Mouse (Mus musculus) megakaryocyte-erythroid progenitor cell, adult 5-6 weeks (primary cell): ENCODE measurements around the gene Taf10. TPM values are rescaled to one million over a fixed set of nuclear protein-coding genes. Genes with fewer than 3 reads are reported as not detected.
A peak's percentile ranks its signal among the peaks of the same experiment; 100 is the strongest.

Experiments used
- ATAC-seq: replicated peaks from 2 replicates; pipeline ENCODE4 v1.8.0; 2016; ENCODE audit warnings: mild to moderate bottlenecking, inconsistent platforms; ENCODE audit not compliant: severe bottlenecking, poor library complexity, low FRiP score, low TSS enrichment
- total RNA-seq, 2 experiments: library from RNA; stranded (forward) in 1 of 2; stranded (reverse) in 1 of 2; fragments of 200-1000, 215-1000 nt in 1 of 2; fragments of >200 nt in 1 of 2; fragmentation: Nextera tagmentation in 1 of 2; gene quantifications; 2 replicates each; pipeline ENCODE4 v1.2.3; 2014 to 2017

Gene Taf10
- total RNA-seq, 2 experiments from 2014 or later: 219 to 378 TPM

DNA sequence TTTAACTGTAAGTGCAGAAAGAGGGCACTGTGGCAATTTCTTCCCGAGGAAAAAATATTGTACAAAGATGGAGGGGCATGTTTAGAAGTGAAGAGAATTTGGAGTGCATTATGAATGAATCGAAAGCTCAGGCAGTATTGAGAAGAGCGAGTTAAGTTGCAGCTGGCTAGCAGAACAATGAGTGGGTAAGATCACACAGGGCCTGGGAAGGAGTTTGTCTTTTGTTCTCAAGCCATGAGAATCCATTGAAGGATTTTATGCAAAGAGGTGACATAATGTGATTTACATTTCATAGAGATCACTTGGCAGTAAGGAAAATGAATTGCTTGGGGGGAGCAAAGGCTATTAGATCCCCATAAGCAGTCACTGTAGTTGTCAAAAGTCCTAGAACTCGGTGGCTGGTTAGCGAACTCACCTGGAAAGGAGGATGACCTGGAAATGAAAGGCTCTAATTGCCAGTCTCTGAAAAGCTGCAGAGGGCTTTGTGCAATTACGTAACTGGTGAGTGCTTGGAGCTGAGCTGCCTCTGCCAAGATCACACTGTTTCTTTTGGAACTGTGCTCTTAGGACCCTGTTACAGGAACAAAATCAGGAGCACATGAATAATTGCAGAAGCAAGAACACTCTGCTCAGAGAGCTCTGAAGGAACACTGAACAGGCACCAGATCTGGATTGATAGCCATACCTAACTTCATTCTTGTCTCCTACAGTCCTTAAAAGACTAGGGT is 15.3 kb downstream of the Taf10 start:
- ATAC-seq: no peak

DNA sequence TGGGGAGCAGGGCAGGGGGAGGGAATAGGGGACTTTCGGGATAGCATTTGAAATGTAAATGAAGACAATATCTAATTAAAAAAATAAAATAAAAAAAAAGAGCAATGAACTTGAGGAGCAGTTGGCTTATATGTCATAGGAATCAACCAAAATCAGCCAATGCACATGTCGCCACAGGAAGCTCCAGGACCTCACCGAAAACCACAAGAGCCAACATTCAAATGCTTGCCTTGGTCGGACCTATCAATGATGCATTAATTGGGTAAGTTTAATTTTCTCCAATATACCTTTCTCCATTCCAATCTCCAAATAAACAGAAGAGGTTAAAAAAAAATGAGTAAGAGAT is 17.2 kb downstream of the Taf10 start:
- no peak for ATAC-seq

DNA sequence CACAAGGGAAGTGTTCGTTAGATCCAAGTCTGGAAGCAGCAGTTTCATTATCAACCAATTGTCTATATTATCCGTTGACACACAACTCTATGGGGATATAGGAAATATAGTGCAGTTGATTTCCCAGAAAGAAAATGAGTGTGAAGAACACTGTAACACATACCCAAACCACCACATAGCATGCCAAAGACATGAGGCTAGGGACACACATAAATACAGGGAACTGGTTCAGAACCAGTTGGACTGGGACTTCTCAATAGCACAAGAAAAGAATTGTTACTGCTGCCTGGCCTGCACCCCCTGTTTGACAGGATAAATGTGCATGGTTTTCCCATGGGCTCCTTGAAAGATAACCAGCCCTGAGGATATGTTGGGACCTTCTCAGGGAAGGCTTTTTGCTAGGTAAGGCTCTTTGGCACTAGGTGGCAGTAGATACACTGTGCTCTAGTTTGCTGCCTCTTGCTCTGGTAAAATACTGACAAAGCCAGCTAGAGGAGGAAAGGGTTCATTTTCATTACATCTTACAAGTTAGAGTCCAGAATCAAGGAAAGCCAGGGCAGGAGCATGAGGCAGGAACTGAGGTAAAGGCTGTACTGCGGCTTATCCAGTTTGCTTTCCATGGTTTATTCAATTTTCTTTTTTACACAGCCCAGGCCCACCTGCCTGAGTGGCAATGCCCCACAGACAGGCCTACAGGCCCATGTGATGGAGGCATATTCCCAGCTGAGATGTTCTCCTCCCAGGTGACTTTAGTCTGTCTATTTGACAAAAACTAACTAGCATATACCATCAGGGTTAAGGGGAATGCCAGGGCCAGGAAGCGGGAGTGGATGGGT is 17.8 kb downstream of the Taf10 start:
- peak; percentile 93 for ATAC-seq

DNA sequence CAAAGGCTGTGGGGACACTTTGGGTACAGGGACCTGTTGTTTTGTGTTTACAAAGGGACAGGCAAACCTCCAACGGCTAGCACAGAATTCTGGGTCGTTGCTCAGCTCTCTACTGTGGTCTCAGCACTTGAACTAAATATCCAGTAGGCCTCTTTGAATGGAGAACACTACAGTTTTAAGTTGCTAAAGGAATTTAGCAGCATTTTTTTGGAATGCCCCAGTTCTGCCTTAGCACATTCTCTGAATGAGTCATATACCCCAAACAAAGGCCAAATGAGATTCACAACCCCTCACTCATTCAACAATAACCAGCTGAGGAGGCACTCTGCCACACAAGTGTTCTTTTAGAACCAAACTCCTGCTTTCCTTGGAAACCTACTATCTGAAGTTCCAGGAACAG is 22.2 kb downstream of the Taf10 start:
- ATAC-seq: no peak

DNA sequence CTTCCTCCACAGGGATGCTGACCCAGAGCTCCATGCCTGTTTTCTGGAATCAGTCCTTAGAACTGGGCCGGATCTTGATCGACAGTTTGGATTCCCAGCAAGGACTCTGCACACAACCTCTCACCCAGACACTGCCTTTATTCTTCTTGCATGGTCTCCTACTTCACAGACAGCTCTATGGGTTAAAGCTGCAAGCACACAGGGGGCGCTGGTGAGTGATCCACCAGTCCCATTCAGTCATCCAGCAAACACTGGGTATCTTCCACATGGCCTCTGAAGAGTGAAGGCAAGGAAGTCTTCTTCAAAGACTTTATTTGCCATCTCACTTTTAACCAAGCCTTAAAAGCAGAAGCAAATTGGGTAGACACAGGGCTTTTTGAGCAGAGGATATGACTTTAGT is 28.8 kb downstream of the Taf10 start:
- ATAC-seq: no peak

DNA sequence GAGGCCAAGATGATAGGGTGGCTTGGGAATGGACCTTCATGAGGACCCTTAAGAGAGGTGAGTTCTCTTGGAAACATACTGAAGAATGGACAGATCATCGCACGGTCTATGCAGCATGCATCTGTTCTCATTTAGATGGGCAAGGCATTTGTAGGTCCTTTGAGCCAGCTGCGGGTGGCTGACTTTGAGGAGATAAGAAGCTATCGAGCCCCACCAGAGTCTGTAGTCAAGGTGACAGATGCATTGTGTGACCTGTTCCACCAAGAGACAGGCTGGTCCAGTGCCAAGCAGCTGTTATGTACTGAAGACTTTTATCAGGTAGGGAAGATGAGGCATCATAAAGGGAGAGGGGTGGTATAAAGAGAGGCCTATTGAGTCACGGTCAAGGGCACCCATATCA is 35.4 kb downstream of the Taf10 start:
- peak; percentile 97 for ATAC-seq

DNA sequence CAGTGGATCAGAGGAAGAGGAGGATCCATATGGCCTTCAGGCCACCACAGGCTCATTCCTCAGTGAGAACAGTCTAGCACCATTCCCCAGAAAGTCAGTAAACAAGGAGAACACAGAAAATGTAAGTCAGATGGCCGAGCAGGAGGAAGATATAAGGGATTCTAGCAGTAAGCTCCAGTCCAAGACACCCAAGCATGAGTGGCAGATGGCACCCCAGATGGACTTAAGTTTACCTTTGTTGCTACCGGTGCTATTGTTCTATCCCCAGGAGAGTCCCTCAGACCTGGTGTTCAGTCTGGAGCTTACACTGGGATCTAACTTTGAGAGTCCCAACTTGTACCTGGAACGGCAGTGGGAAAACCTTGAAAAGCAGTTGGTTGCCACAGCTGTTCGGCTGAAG is 40.3 kb downstream of the Taf10 start:
- no peak for ATAC-seq

DNA sequence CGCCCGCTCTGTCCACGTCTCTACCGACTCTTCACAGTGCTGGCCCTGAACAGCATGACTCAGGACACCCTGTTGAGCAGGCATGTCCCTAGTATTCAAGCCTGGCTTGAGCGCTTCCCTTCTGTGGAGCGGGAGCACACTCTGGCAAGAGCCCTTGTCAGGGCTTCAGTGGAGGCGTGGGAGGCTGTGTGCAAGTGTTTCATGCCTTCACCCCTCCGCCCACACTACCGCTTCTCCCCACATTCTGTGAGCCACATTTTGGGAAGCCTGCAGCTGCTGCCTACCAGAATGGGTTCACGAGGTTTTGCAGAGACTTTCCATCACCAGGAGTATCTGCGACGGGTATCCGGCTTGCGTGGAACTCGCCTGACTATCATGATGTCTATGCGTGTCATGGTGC is 41.0 kb downstream of the Taf10 start:
- ATAC-seq: no peak

DNA sequence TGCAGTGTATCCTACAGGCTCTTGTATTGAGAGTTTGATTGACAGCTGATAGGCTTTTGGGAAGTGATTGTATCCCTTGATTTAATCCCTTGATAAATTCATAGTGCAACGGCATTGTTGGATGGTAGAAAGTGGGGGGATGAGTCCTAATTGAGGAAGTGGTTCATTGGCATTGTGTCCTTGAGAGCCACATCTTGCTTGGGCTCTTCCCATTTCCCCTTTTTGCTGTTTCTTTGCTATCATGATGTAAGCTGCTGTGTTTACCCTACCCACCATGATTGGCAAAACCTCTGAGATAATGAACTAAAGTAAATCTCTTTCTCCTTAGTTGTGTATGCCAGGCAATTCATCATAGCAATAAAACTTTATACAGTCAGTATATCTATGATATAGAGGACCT is 53.3 kb downstream of the Taf10 start:
- no peak for ATAC-seq

Other genes starting within 250 kb of the Taf10 start
- 17.5 and 17.6 TPM in 2 replicates for gene Smpd1, start 190.0 kb downstream of the Taf10 start, total RNA-seq (2014; fragmentation: Nextera tagmentation)
- 17.1 and 20.1 TPM in 2 replicates for gene Smpd1, start 190.0 kb downstream of the Taf10 start, total RNA-seq (2017)
- not detected in 2 replicates for gene Apbb1, start 162.7 kb downstream of the Taf10 start, total RNA-seq (2014; fragmentation: Nextera tagmentation)
- 0.56 TPM in 1 of 2 replicates, not detected in the other for gene Apbb1, start 162.7 kb downstream of the Taf10 start, total RNA-seq (2017)
- not detected in 2 replicates for gene Hpx, start 144.2 kb downstream of the Taf10 start, total RNA-seq (2014; fragmentation: Nextera tagmentation)
- gene Hpx, start 144.2 kb downstream of the Taf10 start, total RNA-seq (2017): not detected in 2 replicates
- gene Trim3, start 110.8 kb downstream of the Taf10 start, total RNA-seq (2014; fragmentation: Nextera tagmentation): 12.0 and 13.4 TPM in 2 replicates
- 0.84 and 3.5 TPM in 2 replicates for gene Trim3, start 110.8 kb downstream of the Taf10 start, total RNA-seq (2017)
- 61.3 and 68.5 TPM in 2 replicates for gene Timm10b, start 104.3 kb downstream of the Taf10 start, total RNA-seq (2014; fragmentation: Nextera tagmentation)
- 56.7 and 98.8 TPM in 2 replicates for gene Timm10b, start 104.3 kb downstream of the Taf10 start, total RNA-seq (2017)
- gene Arfip2, start 103.9 kb downstream of the Taf10 start, total RNA-seq (2014; fragmentation: Nextera tagmentation): 32.1 and 35.3 TPM in 2 replicates
- gene Arfip2, start 103.9 kb downstream of the Taf10 start, total RNA-seq (2017): 58.9 and 67.3 TPM in 2 replicates
- 0.15 and 6.2 TPM in 2 replicates for gene Gm45799, start 103.8 kb downstream of the Taf10 start, total RNA-seq (2014; fragmentation: Nextera tagmentation)
- 5.2 TPM in 1 of 2 replicates, not detected in the other for gene Gm45799, start 103.8 kb downstream of the Taf10 start, total RNA-seq (2017)
- 0.47 and 0.90 TPM in 2 replicates for gene Dnhd1, start 93.5 kb downstream of the Taf10 start, total RNA-seq (2014; fragmentation: Nextera tagmentation)
- gene Dnhd1, start 93.5 kb downstream of the Taf10 start, total RNA-seq (2017): 0.19 and 0.76 TPM in 2 replicates
- gene Ilk, start 7.8 kb downstream of the Taf10 start, total RNA-seq (2014; fragmentation: Nextera tagmentation): 134 and 140 TPM in 2 replicates
- gene Ilk, start 7.8 kb downstream of the Taf10 start, total RNA-seq (2017): 117 and 130 TPM in 2 replicates
- gene Rrp8, start 7.0 kb downstream of the Taf10 start, total RNA-seq (2014; fragmentation: Nextera tagmentation): 46.4 and 52.3 TPM in 2 replicates
- 42.7 and 85.2 TPM in 2 replicates for gene Rrp8, start 7.0 kb downstream of the Taf10 start, total RNA-seq (2017)
- 80.7 and 98.6 TPM in 2 replicates for gene Tpp1, start 7.9 kb upstream of the Taf10 start, total RNA-seq (2014; fragmentation: Nextera tagmentation)
- 26.8 and 37.9 TPM in 2 replicates for gene Tpp1, start 7.9 kb upstream of the Taf10 start, total RNA-seq (2017)
- not detected in 2 replicates for gene Dchs1, start 43.3 kb upstream of the Taf10 start, total RNA-seq (2014; fragmentation: Nextera tagmentation)
- not detected in 2 replicates for gene Dchs1, start 43.3 kb upstream of the Taf10 start, total RNA-seq (2017)
- gene Mrpl17, start 66.7 kb upstream of the Taf10 start, total RNA-seq (2014; fragmentation: Nextera tagmentation): 144 and 184 TPM in 2 replicates
- gene Mrpl17, start 66.7 kb upstream of the Taf10 start, total RNA-seq (2017): 31.6 and 60.6 TPM in 2 replicates
- 4.2 and 13.7 TPM in 2 replicates for gene Gm4070, start 209.6 kb upstream of the Taf10 start, total RNA-seq (2014; fragmentation: Nextera tagmentation)
- 23.2 and 51.2 TPM in 2 replicates for gene Gm4070, start 209.6 kb upstream of the Taf10 start, total RNA-seq (2017)